Mouse (Mus musculus) neural tube, embryonic 13.5 days (tissue): ENCODE results near the gene Tmem237. TPM values are rescaled to one million over a fixed set of nuclear protein-coding genes. Genes with fewer than 3 reads are reported as not detected.

ENCODE experiments used
- ATAC-seq: fragments of 200-750 bp; cut with Nextera tagmentation; 2 replicates; pipeline ENCODE4 v1.8.0; 2017; ENCODE audit warnings: low read depth, mild to moderate bottlenecking, moderate TSS enrichment, moderate library complexity
- H3K27ac ChIP-seq: fragments of 300-500 bp; sonication (generic); replicated peaks from 2 replicates; pipeline ENCODE4 v1.5.1; 2015; ENCODE audit warnings: moderate library complexity, mild to moderate bottlenecking, inconsistent platforms
- H3K27me3 ChIP-seq: fragments of 300-500 bp; sonication (generic); 2 replicates; pipeline ENCODE4 v1.6.1; 2015; ENCODE audit warnings: mild to moderate bottlenecking, inconsistent platforms
- H3K36me3 ChIP-seq: fragments of 300-500 bp; sonication (generic); 2 replicates; pipeline ENCODE4 v1.6.1; 2015; ENCODE audit warnings: mild to moderate bottlenecking, inconsistent platforms
- H3K4me1 ChIP-seq: fragments of 300-500 bp; sonication (generic); replicated peaks from 2 replicates; pipeline ENCODE4 v1.6.1; 2015; ENCODE audit warnings: inconsistent platforms
- H3K4me2 ChIP-seq: fragments of 300-500 bp; sonication (generic); 2 replicates; pipeline ENCODE4 v1.6.1; 2015; ENCODE audit warnings: inconsistent platforms, mild to moderate bottlenecking, moderate library complexity
- H3K4me3 ChIP-seq: fragments of 300-500 bp; sonication (generic); 2 replicates; pipeline ENCODE4 v1.5.1; 2015; ENCODE audit warnings: mild to moderate bottlenecking, inconsistent platforms
- H3K9ac ChIP-seq: fragments of 300-500 bp; sonication (generic); 2 replicates; pipeline ENCODE4 v1.6.1; 2015; ENCODE audit warnings: moderate library complexity, mild to moderate bottlenecking, inconsistent platforms
- H3K9me3 ChIP-seq: fragments of 300-500 bp; sonication (generic); 2 replicates; pipeline ENCODE4 v1.6.1; 2016; ENCODE audit warnings: inconsistent platforms
- WGBS: fragments of 180-500 bp; shearing (Covaris S2); methylation state at CpG from one replicate; pipeline ENCODE4 v1.1.7; 2015; 5-methylcytosine and 5-hydroxymethylcytosine counted together
- polyA plus RNA-seq: library from polyadenylated mRNA; unstranded; fragments of >200 nt; fragmentation: Nextera tagmentation; extraction: Ambion mirVana; gene quantifications from 2 replicates; pipeline ENCODE4 v1.2.1, GENCODE M21; 2015

Gene Tmem237
- polyA plus RNA-seq, 1 experiment from 2014 or later, result 38.0 TPM

DNA sequence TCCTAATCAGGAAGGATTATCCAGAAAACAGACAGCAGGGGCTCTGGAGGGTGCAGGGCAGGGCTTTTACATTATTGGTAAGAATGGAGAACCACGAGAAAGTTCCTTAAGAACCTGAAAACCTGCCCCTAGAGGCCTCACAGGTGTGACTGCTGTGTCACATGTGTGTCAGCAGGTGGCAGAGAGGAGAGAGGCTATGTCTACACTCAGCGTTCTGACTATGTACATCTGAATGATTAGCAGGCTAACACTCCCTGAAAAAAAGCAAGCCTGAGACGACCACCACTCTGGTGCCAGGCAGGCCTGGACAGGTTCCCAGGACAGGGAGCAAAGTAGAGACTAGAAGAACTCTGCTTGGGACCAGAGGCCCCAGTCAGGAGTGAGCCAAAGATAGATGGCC, 49.3 kb downstream of the Tmem237 start:
- no peaks in the 10 kb centered on the region for H3K9me3 ChIP-seq
- H3K4me3 ChIP-seq, result no peak overlapping the region
- H3K27me3 ChIP-seq, result no peaks in the 10 kb centered on the region
- no peak overlapping the region for H3K9ac ChIP-seq
- no peaks in the 10 kb centered on the region for H3K4me1 ChIP-seq
- no peak for ATAC-seq
- H3K27ac ChIP-seq, result no peak overlapping the region
- no peaks in the 10 kb centered on the region for H3K36me3 ChIP-seq
- no peak overlapping the region for H3K4me2 ChIP-seq
- WGBS, result 50% methylated on average over 3 of the region's 3 CpGs

DNA sequence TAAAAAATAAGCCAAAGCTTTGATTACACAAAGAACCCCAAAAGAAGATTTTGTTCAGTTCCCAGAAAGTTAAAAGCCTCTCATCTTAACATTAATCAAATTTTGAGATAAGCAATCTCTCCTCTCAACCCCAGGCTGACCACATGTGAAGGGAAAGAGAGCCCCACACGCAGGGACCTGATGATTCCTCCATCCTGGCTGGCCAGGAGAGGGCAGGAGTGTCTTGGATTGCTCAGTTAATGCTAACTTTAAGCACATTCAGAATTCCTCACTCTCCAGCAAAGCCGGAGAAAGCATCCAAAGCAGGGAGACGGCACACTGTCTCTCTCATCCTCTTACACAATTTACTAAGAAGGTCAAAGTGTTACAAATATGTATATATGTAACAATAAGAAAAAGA, 52.2 kb downstream of the Tmem237 start:
- H3K27me3 ChIP-seq, result no peaks in the 10 kb centered on the region
- no peak overlapping the region for H3K4me2 ChIP-seq
- 14% methylated on average over 3 of the region's 3 CpGs for WGBS
- no peak overlapping the region for H3K4me3 ChIP-seq
- H3K36me3 ChIP-seq, result no peaks in the 10 kb centered on the region
- H3K4me1 ChIP-seq, result no peaks in the 10 kb centered on the region
- H3K27ac ChIP-seq, result no peak overlapping the region
- H3K9ac ChIP-seq, result no peak overlapping the region
- H3K9me3 ChIP-seq, result no peaks in the 10 kb centered on the region
- ATAC-seq, result no peak

DNA sequence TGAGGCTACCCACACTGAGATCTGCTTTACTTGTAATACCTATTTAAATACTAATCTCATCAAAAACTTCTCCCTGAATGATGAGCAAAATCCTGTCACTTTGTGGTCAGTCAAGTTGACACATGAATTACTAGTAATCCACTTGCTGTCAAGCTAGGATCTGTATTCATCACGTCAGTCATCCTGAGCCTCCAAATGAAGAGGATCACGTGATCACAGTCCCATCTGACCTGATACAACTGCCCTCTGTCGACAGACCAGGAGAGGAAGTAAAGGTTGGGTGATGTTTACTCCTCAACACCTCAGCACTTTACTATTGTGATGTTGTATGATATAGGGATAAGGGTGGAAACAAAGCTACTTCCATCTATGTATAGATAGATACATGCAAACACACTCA, 56.5 kb downstream of the Tmem237 start:
- Histone ChIP-seq H3K4me1 (no peaks in the 10 kb centered on the region), H3K4me2 (no peak overlapping the region), H3K9me3 (no peaks in the 10 kb centered on the region), H3K9ac (no peak overlapping the region), H3K27ac (no peak overlapping the region), H3K4me3 (no peak overlapping the region), H3K36me3 (no peaks in the 10 kb centered on the region), H3K27me3 (no peaks in the 10 kb centered on the region)
- ATAC-seq, result no peak
- WGBS, result 67% methylated on average over 3 of the region's 3 CpGs

DNA sequence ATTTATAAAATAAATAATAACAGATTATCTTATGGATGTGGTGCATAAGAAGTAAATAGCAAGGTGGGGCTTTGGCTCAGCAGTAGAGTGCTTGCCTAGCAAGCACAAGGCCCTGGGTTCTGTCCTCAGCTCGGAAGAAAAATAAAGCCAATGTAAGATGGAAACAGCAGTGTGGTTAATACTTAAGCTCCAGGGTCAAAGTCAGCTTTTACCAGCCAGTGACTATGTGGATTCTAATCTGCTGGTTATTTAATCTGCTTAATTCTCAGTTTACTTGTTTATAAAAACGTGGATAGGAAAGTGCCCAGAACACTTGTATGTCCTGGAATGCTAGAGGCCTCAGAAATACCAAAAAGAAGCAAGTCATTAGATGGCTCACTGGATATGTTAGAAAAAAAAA, 63.3 kb downstream of the Tmem237 start:
- Histone ChIP-seq H3K9ac (no peak overlapping the region), H3K9me3 (no peaks in the 10 kb centered on the region), H3K4me3 (no peak overlapping the region), H3K4me2 (no peak overlapping the region), H3K36me3 (no peaks in the 10 kb centered on the region), H3K27me3 (no peaks in the 10 kb centered on the region), H3K4me1 (no peaks in the 10 kb centered on the region), H3K27ac (no peak overlapping the region)
- no peak for ATAC-seq
- WGBS, result 79% methylated on average over 2 of the region's 2 CpGs

DNA sequence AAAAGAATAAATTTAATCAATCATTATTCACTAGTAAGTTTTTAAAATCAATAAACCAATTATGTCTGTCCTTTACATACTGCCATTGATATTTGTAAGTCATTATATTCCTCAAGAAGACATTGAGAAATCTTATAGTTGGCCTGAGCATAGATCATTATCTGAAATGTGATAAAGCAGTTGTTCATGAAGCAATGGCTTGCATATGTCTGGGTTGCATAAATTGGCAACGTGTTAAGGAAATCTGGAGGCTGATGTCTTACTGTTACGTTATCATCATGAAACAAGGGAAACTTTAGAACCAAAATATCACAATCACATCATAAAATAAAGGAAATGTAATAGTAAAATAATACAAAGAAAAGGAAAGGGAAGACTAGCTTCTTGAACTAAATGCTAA, 68.9 kb downstream of the Tmem237 start:
- 73% methylated on average over 2 of the region's 2 CpGs for WGBS
- H3K4me2 ChIP-seq, result no peak overlapping the region
- H3K27me3 ChIP-seq, result no peaks in the 10 kb centered on the region
- H3K4me3 ChIP-seq, result no peak overlapping the region
- no peak overlapping the region for H3K9ac ChIP-seq
- no peaks in the 10 kb centered on the region for H3K36me3 ChIP-seq
- ATAC-seq, result no peak
- no peak overlapping the region for H3K27ac ChIP-seq
- no peaks in the 10 kb centered on the region for H3K4me1 ChIP-seq
- H3K9me3 ChIP-seq, result no peaks in the 10 kb centered on the region

Other genes starting within 250 kb of the Tmem237 start
- gene Trak2, start 147.0 kb downstream of the Tmem237 start, polyA plus RNA-seq, result 15.4 and 15.9 TPM in 2 replicates
- gene Stradb, start 146.9 kb downstream of the Tmem237 start, polyA plus RNA-seq, result 72.9 and 82.3 TPM in 2 replicates
- gene C2cd6, start 25.5 kb downstream of the Tmem237 start, polyA plus RNA-seq, result not detected in 2 replicates
- gene Mpp4, start 43.0 kb upstream of the Tmem237 start, polyA plus RNA-seq, result 0.71 and 1.2 TPM in 2 replicates
- gene Als2, start 116.8 kb upstream of the Tmem237 start, polyA plus RNA-seq, result 14.8 and 15.9 TPM in 2 replicates
- 0.40 and 1.0 TPM in 2 replicates for gene Cdk15, start 136.5 kb upstream of the Tmem237 start, polyA plus RNA-seq